Mouse (Mus musculus) intestine, embryonic 15.5 days (tissue): ENCODE measurements at regions not wholly inside any gene's neighbourhood (a gene's known extent, or its start where the extent isn't known, plus 50 kb on each side); places are given as distances from the start of the nearest gene placed in this dataset.

ENCODE experiments used
- ATAC-seq: fragments of 200-750 bp; cut with Nextera tagmentation; 2 replicates; pipeline ENCODE4 v1.8.0; 2017; ENCODE audit warnings: moderate TSS enrichment, moderate library complexity
- H3K27ac ChIP-seq: fragments of 300-500 bp; sonication (generic); 2 replicates; pipeline ENCODE4 v1.5.1; 2015; ENCODE audit warnings: mild to moderate bottlenecking, inconsistent platforms
- H3K27me3 ChIP-seq: fragments of 300-500 bp; sonication (generic); replicated peaks from 2 replicates; pipeline ENCODE4 v1.6.1; 2015; ENCODE audit warnings: inconsistent platforms
- H3K36me3 ChIP-seq: fragments of 300-500 bp; sonication (generic); 2 replicates; pipeline ENCODE4 v1.6.1; 2015; ENCODE audit warnings: inconsistent platforms
- H3K4me1 ChIP-seq: fragments of 300-500 bp; sonication (generic); replicated peaks from 2 replicates; pipeline ENCODE4 v1.6.1; 2015; ENCODE audit warnings: inconsistent platforms
- H3K4me2 ChIP-seq: fragments of 300-500 bp; sonication (generic); replicated peaks from 2 replicates; pipeline ENCODE4 v1.6.1; 2015; ENCODE audit warnings: mild to moderate bottlenecking, inconsistent platforms
- H3K4me3 ChIP-seq: fragments of 300-500 bp; sonication (generic); replicated peaks from 2 replicates; pipeline ENCODE4 v1.5.1; 2015; ENCODE audit warnings: inconsistent platforms
- H3K9ac ChIP-seq: fragments of 300-500 bp; sonication (generic); 2 replicates; pipeline ENCODE4 v1.6.1; 2015; ENCODE audit warnings: inconsistent platforms
- H3K9me3 ChIP-seq: fragments of 300-500 bp; sonication (generic); 2 replicates; pipeline ENCODE4 v1.6.1; 2016; ENCODE audit warnings: inconsistent platforms
- WGBS: fragments of 180-500 bp; shearing (Covaris S2); methylation state at CpG from one replicate; pipeline ENCODE4 v1.1.7; 2015; 5-methylcytosine and 5-hydroxymethylcytosine counted together

GRCm38 (mm10) chr4:12837097-12837426 lies 665.2 kb upstream of the Fam92a start:
- Histone ChIP-seq H3K4me2 (no peak overlapping the region), H3K27ac (peak overlapping the region; percentile 51; the same call in 1 of the 2 replicates), H3K9ac (no peak overlapping the region), H3K4me3 (no peak overlapping the region), H3K36me3 (no peaks in the 10 kb centered on the region), H3K27me3 (no peaks in the 10 kb centered on the region), H3K4me1 (no peaks in the 10 kb centered on the region), H3K9me3 (no peaks in the 10 kb centered on the region)
- ATAC-seq: no peak; the same call in 1 of the 2 replicates
- 13% methylated on average over 1 of the region's 1 CpGs for WGBS

- H3K36me3 ChIP-seq: no peaks in the 10 kb centered on the region
- no peaks in the 10 kb centered on the region for H3K9me3 ChIP-seq
- H3K4me3 ChIP-seq: no peak overlapping the region
- WGBS: 24% methylated on average over 4 of the region's 4 CpGs
- ATAC-seq: peak; percentile 34; the same call in 1 of the 2 replicates
- H3K9ac ChIP-seq: no peak overlapping the region
- no peaks in the 10 kb centered on the region for H3K27me3 ChIP-seq
- H3K27ac ChIP-seq: no peak overlapping the region
- no peak overlapping the region for H3K4me2 ChIP-seq
- no peaks in the 10 kb centered on the region for H3K4me1 ChIP-seq
Observed at GRCm38 (mm10) chr4:12836326-12837096, 664.7 kb upstream of the Fam92a start.

GRCm38 (mm10) chr4:12826419-12826818 lies 654.6 kb upstream of the Fam92a start:
- Histone ChIP-seq H3K36me3 (no peaks in the 10 kb centered on the region), H3K4me3 (no peak overlapping the region), H3K9me3 (no peaks in the 10 kb centered on the region), H3K4me1 (no peaks in the 10 kb centered on the region), H3K4me2 (no peak overlapping the region), H3K9ac (no peak overlapping the region), H3K27me3 (no peaks in the 10 kb centered on the region), H3K27ac (no peak overlapping the region)
- WGBS: 76% methylated on average over 1 of the region's 1 CpGs
- ATAC-seq: no peak

- 91% methylated on average over 2 of the region's 2 CpGs for WGBS
- no peaks in the 10 kb centered on the region for H3K36me3 ChIP-seq
- no peak overlapping the region for H3K27ac ChIP-seq
- no peaks in the 10 kb centered on the region for H3K9me3 ChIP-seq
- no peaks in the 10 kb centered on the region for H3K4me1 ChIP-seq
- H3K4me2 ChIP-seq: no peak overlapping the region
- H3K27me3 ChIP-seq: no peaks in the 10 kb centered on the region
- no peak for ATAC-seq
- no peak overlapping the region for H3K4me3 ChIP-seq
- H3K9ac ChIP-seq: no peak overlapping the region
Observed at GRCm38 (mm10) chr4:12814251-12814650, 642.4 kb upstream of the Fam92a start.

GRCm38 (mm10) chr4:12801186-12801585 lies 629.4 kb upstream of the Fam92a start:
- H3K9me3 ChIP-seq: no peaks in the 10 kb centered on the region
- H3K27ac ChIP-seq: no peak overlapping the region
- no peak overlapping the region for H3K4me2 ChIP-seq
- H3K36me3 ChIP-seq: no peaks in the 10 kb centered on the region
- H3K9ac ChIP-seq: no peak overlapping the region
- no peak overlapping the region for H3K4me3 ChIP-seq
- ATAC-seq: no peak
- H3K4me1 ChIP-seq: no peaks in the 10 kb centered on the region
- no peaks in the 10 kb centered on the region for H3K27me3 ChIP-seq
- WGBS: 84% methylated on average over 3 of the region's 3 CpGs

- Histone ChIP-seq H3K36me3 (no peaks in the 10 kb centered on the region), H3K27me3 (no peaks in the 10 kb centered on the region), H3K4me3 (no peak overlapping the region), H3K9me3 (no peaks in the 10 kb centered on the region), H3K9ac (no peak overlapping the region), H3K4me1 (no peaks in the 10 kb centered on the region), H3K4me2 (no peak overlapping the region), H3K27ac (no peak overlapping the region)
- no peak for ATAC-seq
- 71% methylated on average over 5 of the region's 5 CpGs for WGBS
Observed at GRCm38 (mm10) chr4:12799564-12799963, 627.7 kb upstream of the Fam92a start.

- no peaks in the 10 kb centered on the region for H3K36me3 ChIP-seq
- WGBS: 75% methylated on average over 11 of the region's 11 CpGs
- ATAC-seq: no peak
- H3K27ac ChIP-seq: no peak overlapping the region
- H3K9ac ChIP-seq: no peak overlapping the region
- H3K9me3 ChIP-seq: no peaks in the 10 kb centered on the region
- H3K4me3 ChIP-seq: no peak overlapping the region
- no peaks in the 10 kb centered on the region for H3K27me3 ChIP-seq
- no peaks in the 10 kb centered on the region for H3K4me1 ChIP-seq
- H3K4me2 ChIP-seq: no peak overlapping the region
Observed at GRCm38 (mm10) chr4:12792764-12793422, 621.1 kb upstream of the Fam92a start.

GRCm38 (mm10) chr4:12791786-12792674 lies 620.2 kb upstream of the Fam92a start:
- H3K4me2 ChIP-seq: no peak overlapping the region
- no peaks in the 10 kb centered on the region for H3K36me3 ChIP-seq
- no peaks in the 10 kb centered on the region for H3K4me1 ChIP-seq
- 86% methylated on average over 9 of the region's 9 CpGs for WGBS
- no peak for ATAC-seq
- H3K27me3 ChIP-seq: no peaks in the 10 kb centered on the region
- H3K9ac ChIP-seq: no peak overlapping the region
- H3K27ac ChIP-seq: no peak overlapping the region
- H3K9me3 ChIP-seq: no peaks in the 10 kb centered on the region
- H3K4me3 ChIP-seq: no peak overlapping the region

- H3K4me1 ChIP-seq: no peaks in the 10 kb centered on the region
- H3K4me2 ChIP-seq: no peak overlapping the region
- no peak overlapping the region for H3K9ac ChIP-seq
- no peak overlapping the region for H3K27ac ChIP-seq
- no peaks in the 10 kb centered on the region for H3K27me3 ChIP-seq
- no peaks in the 10 kb centered on the region for H3K9me3 ChIP-seq
- 74% methylated on average over 4 of the region's 4 CpGs for WGBS
- no peaks in the 10 kb centered on the region for H3K36me3 ChIP-seq
- H3K4me3 ChIP-seq: no peak overlapping the region
- ATAC-seq: no peak
Observed at GRCm38 (mm10) chr4:12785840-12786239, 614.0 kb upstream of the Fam92a start.

GRCm38 (mm10) chr4:12784479-12784878 lies 612.7 kb upstream of the Fam92a start:
- Histone ChIP-seq H3K4me2 (no peak overlapping the region), H3K4me3 (no peak overlapping the region)
- no peak for ATAC-seq

GRCm38 (mm10) chr4:12784068-12784467 lies 612.3 kb upstream of the Fam92a start:
- 85% methylated on average over 11 of the region's 11 CpGs for WGBS
- Histone ChIP-seq H3K9me3 (no peaks in the 10 kb centered on the region), H3K4me1 (no peaks in the 10 kb centered on the region), H3K36me3 (no peaks in the 10 kb centered on the region), H3K4me3 (no peak overlapping the region), H3K4me2 (no peak overlapping the region), H3K27me3 (no peaks in the 10 kb centered on the region), H3K27ac (no peak overlapping the region), H3K9ac (no peak overlapping the region)
- no peak for ATAC-seq

More at GRCm38 (mm10) chr4:12784479-12784878, 612.7 kb upstream of the Fam92a start:
- Histone ChIP-seq H3K36me3 (no peaks in the 10 kb centered on the region), H3K27me3 (no peaks in the 10 kb centered on the region), H3K9ac (no peak overlapping the region), H3K27ac (no peak overlapping the region), H3K9me3 (no peaks in the 10 kb centered on the region), H3K4me1 (no peaks in the 10 kb centered on the region)
- 90% methylated on average over 3 of the region's 3 CpGs for WGBS
